Mouse (Mus musculus) fibroblast of lung, adult 2 months (primary cell): ENCODE measurements around the gene Hist1h3c.
A peak's percentile ranks its signal among the peaks of the same experiment; 100 is the strongest.
"Not testable (repeated sequence)": the region's sequence is repeated elsewhere in the genome, so short reads cannot be mapped to it uniquely, and the experiment has no call there.

Experiments used
- DNase-seq: peaks from one replicate; pipeline ENCODE4 v3.0.0-alpha.2; 2011; ENCODE audit warnings: low read depth

Hist1h3c gene

GRCm38 (mm10) chr13:23739069-23739921, 6.1 kb downstream of the Hist1h3c start:
- peak; percentile 87 for DNase-seq

- DNase-seq: peak; percentile 76
Observed at GRCm38 (mm10) chr13:23738677-23739068, 6.7 kb downstream of the Hist1h3c start, which contains the start of gene Hist1h1c. Hist1h1c (plus strand) TSS chr13:23738808.

- no peak for DNase-seq
Observed at GRCm38 (mm10) chr13:23738041-23738440, 7.4 kb downstream of the Hist1h3c start.

GRCm38 (mm10) chr13:23737091-23737490, 8.3 kb downstream of the Hist1h3c start:
- DNase-seq: no peak

GRCm38 (mm10) chr13:23732156-23732804, 13.1 kb downstream of the Hist1h3c start:
- no peak for DNase-seq

- DNase-seq: no peak
Observed at GRCm38 (mm10) chr13:23730479-23730878, 14.9 kb downstream of the Hist1h3c start.

GRCm38 (mm10) chr13:23729706-23730105, 15.7 kb downstream of the Hist1h3c start:
- no peak for DNase-seq

GRCm38 (mm10) chr13:23729192-23729525, 16.2 kb downstream of the Hist1h3c start:
- no peak for DNase-seq

- DNase-seq: no peak
Observed at GRCm38 (mm10) chr13:23728472-23729191, 16.8 kb downstream of the Hist1h3c start.

GRCm38 (mm10) chr13:23725213-23725612, 20.2 kb downstream of the Hist1h3c start:
- no peak for DNase-seq

- DNase-seq: no peak
Observed at GRCm38 (mm10) chr13:23724239-23724638, 21.2 kb downstream of the Hist1h3c start.

GRCm38 (mm10) chr13:23717593-23718245, 27.7 kb downstream of the Hist1h3c start:
- DNase-seq: not testable (repeated sequence)

GRCm38 (mm10) chr13:23717176-23717575, 28.2 kb downstream of the Hist1h3c start:
- DNase-seq: no peak

- DNase-seq: no peak
Observed at GRCm38 (mm10) chr13:23716261-23717042, 28.9 kb downstream of the Hist1h3c start.

GRCm38 (mm10) chr13:23710374-23711089, 34.9 kb downstream of the Hist1h3c start, which contains the start of gene Hfe:
Hfe (minus strand) TSS chr13:23710854.
- no peak for DNase-seq

- DNase-seq: no peak
Observed at GRCm38 (mm10) chr13:23709714-23710373, 35.6 kb downstream of the Hist1h3c start.

GRCm38 (mm10) chr13:23708654-23709053, 36.7 kb downstream of the Hist1h3c start:
- DNase-seq: no peak

- DNase-seq: no peak
Observed at GRCm38 (mm10) chr13:23708041-23708440, 37.4 kb downstream of the Hist1h3c start.

GRCm38 (mm10) chr13:23706771-23707170, 38.6 kb downstream of the Hist1h3c start:
- DNase-seq: no peak

- no peak for DNase-seq
Observed at GRCm38 (mm10) chr13:23705751-23706356, 39.5 kb downstream of the Hist1h3c start.
